Mouse (Mus musculus) heart, embryonic 12.5 days (tissue): ENCODE measurements at regions not wholly inside any gene's neighbourhood (a gene's known extent, or its start where the extent isn't known, plus 50 kb on each side); places are given as distances from the start of the nearest gene placed in this dataset.

Source experiments
- ATAC-seq: fragments of 200-750 bp; cut with Nextera tagmentation; 2 replicates; pipeline ENCODE4 v1.8.0; 2017; ENCODE audit warnings: moderate TSS enrichment, moderate library complexity; ENCODE audit not compliant: insufficient number of reproducible peaks, low FRiP score
- H3K27ac ChIP-seq: fragments of 300-500 bp; sonication (generic); 2 replicates; pipeline ENCODE4 v1.5.1; 2016; ENCODE audit warnings: mild to moderate bottlenecking, moderate library complexity; ENCODE audit not compliant: poor library complexity, severe bottlenecking
- H3K27me3 ChIP-seq: fragments of 300-500 bp; sonication (generic); replicated peaks from 2 replicates; pipeline ENCODE4 v1.6.1; 2016; ENCODE audit warnings: mild to moderate bottlenecking, moderate library complexity
- H3K36me3 ChIP-seq: fragments of 300-500 bp; sonication (generic); 2 replicates; pipeline ENCODE4 v1.6.1; 2016; ENCODE audit warnings: mild to moderate bottlenecking, moderate library complexity
- H3K4me1 ChIP-seq: fragments of 300-500 bp; sonication (generic); replicated peaks from 2 replicates; pipeline ENCODE4 v1.6.1; 2016; ENCODE audit warnings: mild to moderate bottlenecking
- H3K4me2 ChIP-seq: fragments of 300-500 bp; sonication (generic); 2 replicates; pipeline ENCODE4 v1.6.1; 2016; ENCODE audit warnings: mild to moderate bottlenecking, moderate library complexity
- H3K4me3 ChIP-seq: fragments of 300-500 bp; sonication (generic); 2 replicates; pipeline ENCODE4 v1.5.1; 2016; ENCODE audit warnings: mild to moderate bottlenecking
- H3K9ac ChIP-seq: fragments of 300-500 bp; sonication (generic); 2 replicates; pipeline ENCODE4 v1.6.1; 2016; ENCODE audit warnings: mild to moderate bottlenecking, moderate library complexity
- H3K9me3 ChIP-seq: fragments of 300-500 bp; sonication (generic); replicated peaks from 2 replicates; pipeline ENCODE4 v1.6.1; 2016; ENCODE audit warnings: mild to moderate bottlenecking, moderate library complexity
- WGBS: fragments of 180-500 bp; shearing (Covaris S2); methylation state at CpG from one replicate; pipeline ENCODE4 v1.1.7; 2016; 5-methylcytosine and 5-hydroxymethylcytosine counted together

GRCm38 (mm10) chr14:45983206-45983857 is 325.4 kb upstream of the Ddhd1 start:
- Histone ChIP-seq H3K27me3 (no peaks in the 10 kb centered on the region), H3K27ac (no peak overlapping the region), H3K4me2 (no peak overlapping the region), H3K9ac (no peak overlapping the region), H3K36me3 (no peaks in the 10 kb centered on the region), H3K4me3 (no peak overlapping the region), H3K4me1 (no peaks in the 10 kb centered on the region), H3K9me3 (no peaks in the 10 kb centered on the region)
- no peak for ATAC-seq
- 83% methylated on average over 7 of the region's 7 CpGs for WGBS

- Histone ChIP-seq H3K4me2 (no peak overlapping the region), H3K9ac (no peak overlapping the region), H3K4me1 (no peaks in the 10 kb centered on the region), H3K9me3 (no peaks in the 10 kb centered on the region), H3K27ac (no peak overlapping the region), H3K36me3 (no peaks in the 10 kb centered on the region), H3K27me3 (no peaks in the 10 kb centered on the region), H3K4me3 (no peak overlapping the region)
- ATAC-seq, result no peak
- 75% methylated on average over 20 of the region's 20 CpGs for WGBS
Measured at GRCm38 (mm10) chr14:45984135-45984892, 326.4 kb upstream of the Ddhd1 start.

GRCm38 (mm10) chr14:45992041-45992869 is 334.3 kb upstream of the Ddhd1 start:
- Histone ChIP-seq H3K27me3 (no peaks in the 10 kb centered on the region), H3K27ac (no peak overlapping the region), H3K9me3 (no peaks in the 10 kb centered on the region), H3K4me1 (peaks cover 5% of the 10 kb centered on the region), H3K9ac (no peak overlapping the region), H3K4me3 (no peak overlapping the region), H3K4me2 (no peak overlapping the region), H3K36me3 (no peaks in the 10 kb centered on the region)
- 64% methylated on average over 17 of the region's 17 CpGs for WGBS
- no peak for ATAC-seq

GRCm38 (mm10) chr14:45992870-45993135 is 334.9 kb upstream of the Ddhd1 start:
- 68% methylated on average over 4 of the region's 4 CpGs for WGBS
- Histone ChIP-seq H3K9ac (no peak overlapping the region), H3K4me2 (no peak overlapping the region), H3K9me3 (no peaks in the 10 kb centered on the region), H3K4me3 (no peak overlapping the region), H3K27me3 (no peaks in the 10 kb centered on the region), H3K36me3 (no peaks in the 10 kb centered on the region), H3K4me1 (peaks cover 5% of the 10 kb centered on the region), H3K27ac (no peak overlapping the region)
- no peak for ATAC-seq

GRCm38 (mm10) chr14:45993669-45994068 is 335.7 kb upstream of the Ddhd1 start:
- H3K9ac ChIP-seq, result no peak overlapping the region
- H3K27ac ChIP-seq, result no peak overlapping the region
- H3K4me3 ChIP-seq, result no peak overlapping the region
- no peaks in the 10 kb centered on the region for H3K9me3 ChIP-seq
- under 1% methylated on average over 3 of the region's 3 CpGs for WGBS
- H3K36me3 ChIP-seq, result no peaks in the 10 kb centered on the region
- H3K4me2 ChIP-seq, result no peak overlapping the region
- ATAC-seq, result no peak
- H3K27me3 ChIP-seq, result no peaks in the 10 kb centered on the region
- H3K4me1 ChIP-seq, result peaks cover 5% of the 10 kb centered on the region

GRCm38 (mm10) chr14:45996760-45997159 is 338.8 kb upstream of the Ddhd1 start:
- Histone ChIP-seq H3K27ac (no peak overlapping the region), H3K27me3 (no peaks in the 10 kb centered on the region), H3K4me3 (no peak overlapping the region), H3K9me3 (no peaks in the 10 kb centered on the region), H3K9ac (no peak overlapping the region), H3K4me1 (peaks cover 5% of the 10 kb centered on the region), H3K36me3 (no peaks in the 10 kb centered on the region), H3K4me2 (no peak overlapping the region)
- ATAC-seq, result peak; percentile 72
- 34% methylated on average over 5 of the region's 5 CpGs for WGBS

- Histone ChIP-seq H3K27ac (no peak overlapping the region), H3K4me2 (no peak overlapping the region), H3K27me3 (no peaks in the 10 kb centered on the region), H3K36me3 (no peaks in the 10 kb centered on the region), H3K9ac (no peak overlapping the region), H3K9me3 (no peaks in the 10 kb centered on the region), H3K4me3 (no peak overlapping the region), H3K4me1 (no peaks in the 10 kb centered on the region)
- 72% methylated on average over 6 of the region's 6 CpGs for WGBS
- no peak for ATAC-seq
Measured at GRCm38 (mm10) chr14:46004078-46004477, 346.1 kb upstream of the Ddhd1 start.

GRCm38 (mm10) chr14:46005307-46005706 is 347.4 kb upstream of the Ddhd1 start:
- no peak overlapping the region for H3K9ac ChIP-seq
- H3K4me3 ChIP-seq, result no peak overlapping the region
- H3K27me3 ChIP-seq, result no peaks in the 10 kb centered on the region
- H3K27ac ChIP-seq, result no peak overlapping the region
- H3K4me2 ChIP-seq, result no peak overlapping the region
- no peaks in the 10 kb centered on the region for H3K4me1 ChIP-seq
- H3K36me3 ChIP-seq, result no peaks in the 10 kb centered on the region
- H3K9me3 ChIP-seq, result no peaks in the 10 kb centered on the region
- 43% methylated on average over 4 of the region's 4 CpGs for WGBS
- ATAC-seq, result no peak

GRCm38 (mm10) chr14:46013232-46013631 is 355.3 kb upstream of the Ddhd1 start:
- no peaks in the 10 kb centered on the region for H3K36me3 ChIP-seq
- WGBS, result 81% methylated on average over 2 of the region's 2 CpGs
- H3K9ac ChIP-seq, result no peak overlapping the region
- no peak overlapping the region for H3K4me2 ChIP-seq
- no peak overlapping the region for H3K27ac ChIP-seq
- H3K27me3 ChIP-seq, result no peaks in the 10 kb centered on the region
- no peak overlapping the region for H3K4me3 ChIP-seq
- H3K9me3 ChIP-seq, result no peaks in the 10 kb centered on the region
- no peak for ATAC-seq
- peaks cover 7% of the 10 kb centered on the region for H3K4me1 ChIP-seq

GRCm38 (mm10) chr14:46014090-46014489 is 356.1 kb upstream of the Ddhd1 start:
- ATAC-seq, result no peak
- WGBS, result 51% methylated on average over 2 of the region's 2 CpGs

GRCm38 (mm10) chr14:46015682-46016400 is 357.9 kb upstream of the Ddhd1 start:
- ATAC-seq, result no peak
- H3K27me3 ChIP-seq, result no peaks in the 10 kb centered on the region
- peaks cover 11% of the 10 kb centered on the region for H3K4me1 ChIP-seq
- H3K4me3 ChIP-seq, result no peak overlapping the region
- 84% methylated on average over 6 of the region's 6 CpGs for WGBS
- no peak overlapping the region for H3K4me2 ChIP-seq
- no peaks in the 10 kb centered on the region for H3K36me3 ChIP-seq
- no peak overlapping the region for H3K9ac ChIP-seq
- H3K9me3 ChIP-seq, result no peaks in the 10 kb centered on the region
- H3K27ac ChIP-seq, result no peak overlapping the region

More at GRCm38 (mm10) chr14:46014090-46014489, 356.1 kb upstream of the Ddhd1 start:
- no peak overlapping the region for H3K4me3 ChIP-seq
- no peaks in the 10 kb centered on the region for H3K9me3 ChIP-seq
- no peaks in the 10 kb centered on the region for H3K27me3 ChIP-seq
- H3K4me2 ChIP-seq, result no peak overlapping the region
- H3K9ac ChIP-seq, result no peak overlapping the region
- H3K36me3 ChIP-seq, result no peaks in the 10 kb centered on the region
- peaks cover 11% of the 10 kb centered on the region for H3K4me1 ChIP-seq
- no peak overlapping the region for H3K27ac ChIP-seq
